Mouse (Mus musculus): ENCODE measurements around the gene Cda. TPM values are rescaled to one million over a fixed set of nuclear protein-coding genes. Genes with fewer than 3 reads are reported as not detected.

Gene Cda
- polyA plus RNA-seq (2016; fragmentation: Nextera tagmentation; extraction: Ambion mirVana), result 5.7 and 6.2 TPM in 2 replicates

GRCm38 (mm10) chr4:138367641-138368497, at the start of gene Cda:
Gene Cda (minus strand): TSS chr4:138367992.
- ATAC-seq (ENCODE audit: insufficient number of reproducible peaks, insufficient read depth, low FRiP score, low TSS enrichment), result peak; percentile 73; the same call in 1 of the 2 replicates
- 9% methylated on average over 34 of the region's 34 CpGs for WGBS

GRCm38 (mm10) chr4:138416414-138416813, 48.6 kb upstream of the Cda start:
- Histone ChIP-seq H3K27me3 (peaks cover 24% of the 10 kb centered on the region), H3K4me1 (no peaks in the 10 kb centered on the region)

More at GRCm38 (mm10) chr4:138367641-138368497, at the start of gene Cda:
- H3K27me3 ChIP-seq, result peaks cover 35% of the 10 kb centered on the region
- H3K4me2 ChIP-seq (replicated peaks), result peak within 1 kb of the TSS; percentile 55
- no peak within 1 kb of the TSS for H3K27ac ChIP-seq
- no peaks in the 10 kb centered on the region for H3K9me3 ChIP-seq
- H3K36me3 ChIP-seq, result no peaks in the 10 kb centered on the region
- peaks cover 12% of the 10 kb centered on the region; the same call in 1 of the 2 replicates for H3K4me1 ChIP-seq
- H3K4me3 ChIP-seq, result peak within 1 kb of the TSS; percentile 28
- H3K9ac ChIP-seq, result peak within 1 kb of the TSS; percentile 35; the same call in 1 of the 2 replicates

GRCm38 (mm10) chr4:138415991-138416390, 48.2 kb upstream of the Cda start:
- Histone ChIP-seq H3K27me3 (peaks cover 25% of the 10 kb centered on the region), H3K4me2 (replicated peaks) (no peak overlapping the region), H3K9ac (no peak overlapping the region), H3K27ac (no peak overlapping the region), H3K4me1 (no peaks in the 10 kb centered on the region), H3K9me3 (no peaks in the 10 kb centered on the region), H3K4me3 (no peak overlapping the region), H3K36me3 (no peaks in the 10 kb centered on the region)
- 70% methylated on average over 3 of the region's 3 CpGs for WGBS
- no peak for ATAC-seq (ENCODE audit: insufficient number of reproducible peaks, insufficient read depth, low FRiP score, low TSS enrichment)

More at GRCm38 (mm10) chr4:138416414-138416813, 48.6 kb upstream of the Cda start:
- no peak overlapping the region for H3K27ac ChIP-seq
- H3K4me3 ChIP-seq, result no peak overlapping the region
- H3K36me3 ChIP-seq, result no peaks in the 10 kb centered on the region
- 57% methylated on average over 5 of the region's 5 CpGs for WGBS
- no peaks in the 10 kb centered on the region for H3K9me3 ChIP-seq
- no peak overlapping the region for H3K9ac ChIP-seq
- H3K4me2 ChIP-seq (replicated peaks), result no peak overlapping the region
- no peak for ATAC-seq (ENCODE audit: insufficient number of reproducible peaks, insufficient read depth, low FRiP score, low TSS enrichment)

GRCm38 (mm10) chr4:138414725-138415124, 46.9 kb upstream of the Cda start:
- H3K4me3 ChIP-seq, result no peak overlapping the region
- no peak overlapping the region for H3K4me2 ChIP-seq (replicated peaks)
- no peaks in the 10 kb centered on the region for H3K4me1 ChIP-seq
- H3K9ac ChIP-seq, result no peak overlapping the region
- H3K27ac ChIP-seq, result no peak overlapping the region
- no peaks in the 10 kb centered on the region for H3K36me3 ChIP-seq
- H3K9me3 ChIP-seq, result no peaks in the 10 kb centered on the region
- H3K27me3 ChIP-seq, result peaks cover 30% of the 10 kb centered on the region
- WGBS, result 16% methylated on average over 6 of the region's 6 CpGs
- ATAC-seq (ENCODE audit: insufficient number of reproducible peaks, insufficient read depth, low FRiP score, low TSS enrichment), result no peak

- Histone ChIP-seq H3K9ac (no peak overlapping the region), H3K4me1 (no peaks in the 10 kb centered on the region), H3K9me3 (no peaks in the 10 kb centered on the region), H3K27me3 (peaks cover 24% of the 10 kb centered on the region), H3K36me3 (no peaks in the 10 kb centered on the region), H3K27ac (no peak overlapping the region), H3K4me2 (replicated peaks) (no peak overlapping the region), H3K4me3 (no peak overlapping the region)
- ATAC-seq (ENCODE audit: insufficient number of reproducible peaks, insufficient read depth, low FRiP score, low TSS enrichment), result no peak
- WGBS, result 51% methylated on average over 7 of the region's 7 CpGs
These were observed 43.8 kb upstream of the Cda start for GRCm38 (mm10) chr4:138411504-138412121.

GRCm38 (mm10) chr4:138411011-138411410, 43.2 kb upstream of the Cda start:
- no peak for ATAC-seq (ENCODE audit: insufficient number of reproducible peaks, insufficient read depth, low FRiP score, low TSS enrichment)
- H3K27me3 ChIP-seq, result peaks cover 24% of the 10 kb centered on the region
- H3K9ac ChIP-seq, result no peak overlapping the region
- H3K36me3 ChIP-seq, result no peaks in the 10 kb centered on the region
- H3K4me2 ChIP-seq (replicated peaks), result no peak overlapping the region
- no peak overlapping the region for H3K27ac ChIP-seq
- no peak overlapping the region for H3K4me3 ChIP-seq
- H3K9me3 ChIP-seq, result no peaks in the 10 kb centered on the region
- H3K4me1 ChIP-seq, result no peaks in the 10 kb centered on the region
- WGBS, result 14% methylated on average over 5 of the region's 5 CpGs

GRCm38 (mm10) chr4:138407479-138408194, 39.8 kb upstream of the Cda start:
- 83% methylated on average over 12 of the region's 13 CpGs for WGBS
- Histone ChIP-seq H3K9ac (no peak overlapping the region), H3K36me3 (no peaks in the 10 kb centered on the region), H3K9me3 (no peaks in the 10 kb centered on the region), H3K4me1 (no peaks in the 10 kb centered on the region), H3K27me3 (peaks cover 24% of the 10 kb centered on the region), H3K4me3 (no peak overlapping the region), H3K27ac (no peak overlapping the region), H3K4me2 (replicated peaks) (no peak overlapping the region)
- no peak for ATAC-seq (ENCODE audit: insufficient number of reproducible peaks, insufficient read depth, low FRiP score, low TSS enrichment)

GRCm38 (mm10) chr4:138404806-138405205, 37.0 kb upstream of the Cda start:
- WGBS, result 2% methylated on average over 2 of the region's 2 CpGs
- no peak overlapping the region for H3K4me3 ChIP-seq
- 0 out of 2 replicates have a peak, but pooled peaks cover 8% of the 10 kb centered on the region for H3K27me3 ChIP-seq
- no peaks in the 10 kb centered on the region for H3K9me3 ChIP-seq
- no peaks in the 10 kb centered on the region for H3K4me1 ChIP-seq
- H3K9ac ChIP-seq, result no peak overlapping the region
- no peak overlapping the region for H3K4me2 ChIP-seq (replicated peaks)
- ATAC-seq (ENCODE audit: insufficient number of reproducible peaks, insufficient read depth, low FRiP score, low TSS enrichment), result no peak
- H3K36me3 ChIP-seq, result no peaks in the 10 kb centered on the region
- H3K27ac ChIP-seq, result no peak overlapping the region

- Histone ChIP-seq H3K4me3 (peak overlapping the region; percentile 42; the same call in 1 of the 2 replicates), H3K27me3 (peaks cover 80% of the 10 kb centered on the region), H3K4me2 (replicated peaks) (peak overlapping the region; percentile 74), H3K36me3 (no peaks in the 10 kb centered on the region), H3K4me1 (peaks cover 20% of the 10 kb centered on the region), H3K9ac (no peak overlapping the region), H3K9me3 (no peaks in the 10 kb centered on the region), H3K27ac (no peak overlapping the region)
- WGBS, result 6% methylated on average over 8 of the region's 8 CpGs
- no peak for ATAC-seq (ENCODE audit: insufficient number of reproducible peaks, insufficient read depth, low FRiP score, low TSS enrichment)
These were observed 28.9 kb upstream of the Cda start for GRCm38 (mm10) chr4:138396711-138397110.

GRCm38 (mm10) chr4:138395971-138396645, 28.3 kb upstream of the Cda start, which contains the start of gene Fam43b:
Gene Fam43b (minus strand): TSS chr4:138396528.
- Histone ChIP-seq H3K4me2 (replicated peaks) (peak within 1 kb of the TSS; percentile 74), H3K4me1 (peaks cover 20% of the 10 kb centered on the region), H3K27me3 (peaks cover 79% of the 10 kb centered on the region), H3K4me3 (peak within 1 kb of the TSS; percentile 42), H3K9me3 (no peaks in the 10 kb centered on the region), H3K36me3 (no peaks in the 10 kb centered on the region), H3K27ac (no peak within 1 kb of the TSS), H3K9ac (0 out of 2 replicates have a peak within 1 kb of the TSS, but pooled peaks have one; percentile 30)
- 0 out of 2 replicates have a peak, but pooled peaks have one; percentile 37 for ATAC-seq (ENCODE audit: insufficient number of reproducible peaks, insufficient read depth, low FRiP score, low TSS enrichment)
- WGBS, result 1% methylated on average over 45 of the region's 46 CpGs

Data from embryonic facial prominence, embryonic 12.5 days (tissue).